Mouse (Mus musculus): ENCODE results near the gene Mfsd4b2.
"Not testable (repeated sequence)": the region's sequence is repeated elsewhere in the genome, so short reads cannot be mapped to it uniquely, and the experiment has no call there.

Mfsd4b2 gene

GRCm38 (mm10) chr10:39926616-39927139 is at the start of gene Mfsd4b2:
Mfsd4b2 (minus strand) TSS chr10:39926923.
- DNase-seq, result peak; percentile 16

- no peak for DNase-seq
These were observed 49.0 kb upstream of the Mfsd4b2 start for GRCm38 (mm10) chr10:39975771-39976170.

DNA sequence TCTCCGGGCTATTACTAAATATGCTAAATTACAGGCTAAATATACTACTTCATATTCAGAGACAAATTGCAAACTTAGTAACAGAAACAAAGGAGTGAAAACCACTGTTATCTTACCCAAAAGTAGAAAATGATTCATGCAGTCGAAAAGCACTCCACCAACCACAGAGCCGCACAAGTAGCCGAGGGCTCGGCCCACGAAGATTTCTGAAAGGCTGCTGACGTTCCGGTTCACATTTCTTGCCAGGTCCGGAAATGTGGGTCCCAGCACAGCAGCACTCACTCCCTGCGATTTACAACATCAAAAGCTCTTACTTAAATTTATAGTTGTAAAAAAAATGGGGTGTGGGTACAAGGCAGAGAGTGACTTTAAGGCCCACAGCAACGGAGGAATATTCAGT is 48.3 kb upstream of the Mfsd4b2 start:
- DNase-seq, result no peak

GRCm38 (mm10) chr10:39967512-39967911 is 40.8 kb upstream of the Mfsd4b2 start:
- DNase-seq, result no peak

- no peak for DNase-seq
These were observed 35.2 kb upstream of the Mfsd4b2 start for GRCm38 (mm10) chr10:39961906-39962305.

DNA sequence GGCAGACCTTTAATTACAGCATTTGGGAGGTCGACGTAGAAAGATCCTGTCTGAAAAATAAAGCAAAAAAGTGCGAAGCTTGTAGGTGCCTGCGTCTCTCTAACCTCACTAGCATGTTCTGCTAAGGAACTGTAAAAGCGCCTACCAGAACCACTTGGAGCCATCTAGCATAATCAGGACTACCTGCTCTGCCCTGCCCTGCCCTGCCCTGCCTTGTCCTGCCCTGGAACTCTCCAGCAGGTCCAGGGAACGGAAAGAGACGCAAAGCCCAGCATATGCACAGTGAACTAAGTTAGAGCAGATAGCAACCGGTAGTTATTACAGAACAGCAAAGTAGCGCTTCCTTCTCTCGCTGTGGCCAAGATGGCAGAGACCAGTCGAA is 33.7 kb upstream of the Mfsd4b2 start:
- DNase-seq, result no peak

- peak; percentile 97 for DNase-seq
These were observed 33.2 kb upstream of the Mfsd4b2 start, which contains the start of gene Mfsd4b3 for GRCm38 (mm10) chr10:39959761-39960440. Mfsd4b3 (minus strand) TSS chr10:39960153.

DNA sequence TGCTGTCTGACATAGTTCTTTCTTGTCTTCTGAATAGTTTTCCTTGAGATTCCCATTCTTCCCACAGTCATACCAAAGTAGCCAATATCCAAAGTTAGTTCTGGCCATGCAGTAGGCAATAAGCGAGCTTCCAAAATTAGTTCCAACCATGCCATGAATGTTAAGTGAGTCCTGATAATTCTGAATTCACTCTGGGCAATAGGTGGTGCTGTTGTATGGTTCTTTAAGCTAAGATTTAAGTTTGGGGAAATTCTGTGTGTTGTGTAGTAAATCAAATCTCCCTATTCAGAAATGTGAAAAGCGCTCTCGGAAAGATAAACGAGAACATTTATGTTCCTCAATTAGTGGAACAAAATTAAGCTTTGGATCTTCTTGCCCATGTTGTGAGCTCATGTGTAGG is 31.5 kb upstream of the Mfsd4b2 start:
- DNase-seq, result no peak

DNA sequence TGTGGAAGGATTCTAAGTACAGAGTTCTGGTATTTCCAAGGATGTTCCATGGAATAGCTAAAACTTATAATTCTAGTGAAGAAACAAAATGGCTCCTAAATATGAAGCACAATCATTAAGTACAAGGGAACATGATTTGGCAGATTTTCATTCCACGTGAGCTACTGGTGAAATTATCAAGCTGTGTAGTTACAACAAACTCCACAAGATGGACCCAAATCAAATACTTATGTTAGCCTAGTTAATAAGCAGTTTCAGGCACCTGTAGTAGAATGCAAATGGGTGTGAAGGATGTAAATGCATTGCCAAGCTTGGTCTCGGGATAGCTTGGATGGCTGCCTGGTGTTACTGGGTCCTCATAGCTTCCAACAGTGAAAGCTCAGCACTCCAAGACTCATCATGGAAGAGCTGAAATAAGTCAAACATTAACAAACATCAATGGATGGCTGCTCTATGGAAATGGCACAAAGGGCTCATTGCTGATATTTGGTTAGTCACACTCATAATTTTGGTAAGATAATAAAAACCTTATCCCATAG is 29.7 kb upstream of the Mfsd4b2 start:
- DNase-seq, result peak; percentile 49

DNA sequence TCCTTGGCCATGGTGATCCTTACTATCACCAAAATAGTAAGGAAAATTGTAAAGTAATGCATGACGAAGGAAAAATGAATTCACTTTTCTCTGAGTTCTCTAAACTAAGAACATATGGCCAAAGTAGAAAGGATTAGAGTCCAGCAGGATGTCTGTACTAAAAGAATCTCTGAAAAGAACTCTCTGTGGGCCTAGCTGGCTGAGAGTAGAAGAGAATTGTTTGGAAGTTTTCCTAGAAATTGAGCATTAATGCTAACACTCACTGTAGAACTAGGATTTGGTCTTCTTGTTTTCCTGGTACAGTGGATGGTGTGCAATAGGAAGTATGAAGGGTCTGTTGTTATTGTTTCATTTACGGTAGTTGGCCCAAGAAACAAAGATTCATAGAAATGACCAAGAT is 28.4 kb upstream of the Mfsd4b2 start:
- no peak for DNase-seq

DNA sequence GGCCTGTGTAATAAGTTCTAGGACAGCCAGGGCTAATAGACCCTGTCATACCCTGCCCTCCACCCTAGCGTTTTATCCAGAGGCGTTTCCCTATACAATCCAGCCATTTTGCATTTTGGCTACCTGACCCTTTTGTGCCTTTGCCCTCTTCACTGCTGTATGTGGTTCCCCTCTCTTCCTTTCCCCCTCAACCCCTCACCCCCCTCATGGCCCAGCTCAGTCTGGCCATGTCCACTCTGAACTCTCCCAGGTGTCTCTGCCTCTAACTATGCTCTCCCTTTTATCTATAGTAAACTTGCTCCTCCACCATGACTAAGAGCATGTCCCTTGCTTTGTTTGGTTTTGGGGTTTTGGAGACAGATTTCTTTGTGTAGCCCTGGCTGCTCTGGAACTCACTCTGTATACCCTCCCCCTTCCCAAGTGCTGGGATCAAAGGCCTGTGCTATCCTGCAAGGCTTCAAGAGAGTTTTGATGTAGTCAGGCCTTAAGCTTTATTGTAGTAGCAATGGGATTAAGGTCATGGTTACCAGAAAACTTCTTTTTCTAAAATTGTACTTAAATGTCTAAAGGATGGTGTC is 22.7 kb upstream of the Mfsd4b2 start:
- DNase-seq, result no peak

DNA sequence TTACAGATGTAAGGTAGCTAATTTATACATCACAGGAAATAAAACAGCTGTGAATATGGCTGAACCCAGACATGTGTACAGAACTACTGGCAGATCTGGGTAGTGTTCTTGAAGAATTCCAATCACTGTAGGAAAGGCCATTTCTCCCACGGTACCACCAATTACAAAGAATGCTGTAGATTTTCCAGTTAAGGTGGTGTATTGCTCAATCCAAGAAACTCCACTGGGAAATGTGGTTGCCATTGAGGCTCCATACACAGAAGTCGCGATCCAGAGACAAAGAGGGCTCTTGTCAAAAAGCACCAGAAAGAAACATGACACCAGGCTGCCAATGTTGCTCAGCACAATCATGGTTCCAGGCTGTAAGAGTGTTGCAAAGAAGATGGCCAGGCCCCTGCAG is 20.5 kb upstream of the Mfsd4b2 start:
- DNase-seq, result not testable (repeated sequence)

- no peak for DNase-seq
These were observed 9.8 kb upstream of the Mfsd4b2 start for GRCm38 (mm10) chr10:39936553-39936952.

- DNase-seq, result not testable (repeated sequence)
These were observed 2.2 kb downstream of the Mfsd4b2 start for GRCm38 (mm10) chr10:39924556-39924955.

DNA sequence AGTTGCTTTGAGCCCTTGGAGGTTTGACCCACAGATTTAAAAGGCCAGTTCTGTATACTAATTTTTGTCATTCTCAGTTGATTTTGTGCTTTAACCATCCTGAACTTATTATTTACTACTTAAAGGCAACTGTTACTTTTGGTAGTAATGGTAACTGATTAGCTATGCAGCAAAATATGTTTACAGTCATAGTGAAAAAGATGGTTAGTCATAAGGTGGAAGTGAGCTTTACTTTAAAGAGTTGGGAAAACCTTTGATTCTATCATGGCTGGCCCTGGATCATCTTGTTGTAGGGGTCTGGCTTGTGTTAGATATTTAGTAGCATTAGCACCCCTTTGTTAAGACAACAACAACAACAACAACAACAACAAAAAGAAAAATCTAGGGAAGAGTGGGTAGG is 14.1 kb downstream of the Mfsd4b2 start:
- DNase-seq, result no peak

- no peak for DNase-seq
These were observed 17.8 kb downstream of the Mfsd4b2 start for GRCm38 (mm10) chr10:39908768-39909441.

- DNase-seq, result peak; percentile 42
These were observed 19.7 kb downstream of the Mfsd4b2 start for GRCm38 (mm10) chr10:39906799-39907658.

- DNase-seq, result no peak
These were observed 22.5 kb downstream of the Mfsd4b2 start for GRCm38 (mm10) chr10:39904191-39904590.

DNA sequence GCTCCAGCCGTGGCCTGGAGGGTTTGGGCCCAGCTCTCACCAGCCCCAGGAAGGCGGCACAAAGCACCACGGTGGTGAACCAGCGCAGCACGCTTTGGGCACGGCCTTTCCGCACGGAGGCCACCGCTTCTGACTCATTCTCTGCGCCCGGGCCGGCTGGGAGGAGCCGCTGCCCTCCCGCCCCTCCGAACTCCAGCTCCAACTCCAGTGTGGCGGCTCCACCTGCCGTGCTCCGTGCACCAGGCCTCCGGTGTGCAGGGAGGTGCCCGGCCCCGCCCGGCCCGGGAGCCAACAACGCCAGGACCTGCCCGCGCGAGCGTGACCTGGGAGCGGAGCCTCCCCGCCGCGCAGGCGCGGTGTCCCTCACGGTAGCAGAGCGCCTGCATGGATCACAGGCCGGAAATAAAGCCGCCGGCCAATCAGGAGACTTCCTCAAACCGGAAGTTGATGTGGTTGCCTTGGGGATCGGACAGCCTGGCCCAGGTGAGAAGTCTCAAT is 27.8 kb downstream of the Mfsd4b2 start, which contains the start of gene Mfsd4b4:
Gene Mfsd4b4 (minus strand): TSS at position 365 of the 498 bp plus-strand sequence.
- DNase-seq, result peak; percentile 87

GRCm38 (mm10) chr10:39896503-39896902 is 30.2 kb downstream of the Mfsd4b2 start:
- DNase-seq, result no peak

DNA sequence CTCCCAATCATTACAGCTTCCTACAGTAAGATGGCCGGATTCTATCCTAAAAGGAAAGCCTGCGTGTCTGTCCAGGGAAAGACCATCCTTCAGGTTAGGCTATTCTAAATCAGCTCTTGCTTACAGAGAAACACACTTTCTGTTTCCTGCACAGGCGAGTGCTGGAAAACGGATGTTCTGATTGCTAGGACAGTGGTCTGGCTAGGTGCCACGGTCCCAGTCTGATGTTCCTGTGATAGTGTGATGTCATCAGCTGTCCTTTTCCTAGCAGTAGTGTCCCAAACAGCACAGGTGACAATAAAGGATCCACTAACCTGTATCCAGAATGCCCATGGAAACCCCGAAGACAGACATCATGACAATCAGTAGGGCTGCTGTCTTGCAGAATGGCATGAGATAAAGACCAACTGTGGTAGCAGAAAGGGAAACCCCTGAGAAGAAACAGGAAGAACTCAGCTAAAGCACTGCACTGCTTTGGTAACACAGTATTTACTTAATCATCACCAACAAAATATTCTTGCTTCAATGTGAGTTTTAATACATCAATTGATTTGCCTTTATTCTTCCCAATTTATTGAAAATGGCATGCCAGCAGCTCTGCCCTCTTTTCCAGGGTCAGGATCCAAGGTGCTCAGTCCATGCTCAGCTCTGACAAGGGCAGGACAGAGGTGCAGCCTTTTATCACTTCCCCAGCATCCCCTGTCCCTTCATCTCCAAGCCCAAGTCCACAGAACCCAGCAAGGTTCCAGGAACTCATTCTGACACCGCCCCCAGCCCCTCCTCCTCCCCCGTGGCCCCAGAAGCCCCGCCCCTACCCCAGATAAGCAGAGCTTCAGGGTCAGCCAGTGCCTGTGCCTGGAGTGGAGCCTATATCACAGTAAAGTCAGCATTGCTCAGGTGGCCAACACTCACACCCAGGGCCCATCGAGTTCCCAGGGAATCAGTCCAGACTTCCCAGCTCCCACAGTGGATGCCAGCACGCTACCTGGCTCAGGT is 32.7 kb downstream of the Mfsd4b2 start:
- DNase-seq, result no peak

Measured in kidney, adult 18-20 months (tissue).